Mouse (Mus musculus): Measurements from ENCODE around the gene Mia. TPM values are rescaled to one million over a fixed set of nuclear protein-coding genes. Genes with fewer than 3 reads are reported as not detected.
A peak's percentile ranks its signal among the peaks of the same experiment; 100 is the strongest.

The Mia gene
- polyA plus RNA-seq, 1 experiment from 2014 or later: not detected

DNA sequence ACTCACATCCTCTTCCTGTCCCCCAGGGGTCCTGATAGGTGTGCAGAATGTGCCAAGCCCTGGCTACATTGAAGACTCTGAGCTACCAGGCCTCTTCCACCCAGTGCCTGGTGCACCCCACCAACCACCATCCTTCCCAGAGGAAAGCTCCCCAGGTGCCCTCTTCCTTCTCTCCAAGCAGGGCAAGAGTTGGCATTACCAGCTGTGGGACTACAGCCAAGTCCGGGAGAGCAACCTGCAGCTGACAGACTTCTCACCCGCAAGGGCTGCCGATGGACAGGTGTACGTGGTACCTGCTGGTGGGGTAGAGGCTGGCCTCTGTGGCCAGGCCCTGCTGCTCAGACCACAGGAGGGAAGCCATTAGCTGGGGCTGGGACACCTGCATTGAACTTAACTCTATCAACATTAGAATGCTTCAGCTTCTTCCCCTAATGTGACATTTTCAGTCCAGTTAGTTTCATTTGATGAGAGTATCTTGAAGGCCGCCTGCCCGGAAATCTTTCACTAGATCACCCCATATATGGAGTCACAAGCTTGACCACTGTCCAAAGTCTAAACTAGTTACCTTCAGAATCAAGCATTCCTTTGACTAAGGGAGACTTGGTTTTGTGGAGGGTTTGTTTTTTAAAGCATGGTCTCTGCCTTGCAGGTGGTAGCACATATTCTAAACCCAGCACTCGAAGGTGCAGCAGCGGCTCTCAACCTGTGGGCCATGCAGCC, 22.9 kb upstream of the Mia start:
- no peaks in the 10 kb centered on the region for H3K27me3 ChIP-seq
- H3K27ac ChIP-seq: no peak overlapping the region
- H3K4me1 ChIP-seq (replicated peaks): no peaks in the 10 kb centered on the region
- ATAC-seq (ENCODE audit: low read depth): no peak
- H3K4me3 ChIP-seq (replicated peaks): no peak overlapping the region
- no peaks in the 10 kb centered on the region for H3K9me3 ChIP-seq (replicated peaks)
- no peak for DNase-seq
- 85% methylated on average over 8 of the region's 8 CpGs for WGBS (ENCODE audit: insufficient replicate concordance)
- peaks cover 42% of the 10 kb centered on the region for H3K36me3 ChIP-seq
- no peak overlapping the region for H3K9ac ChIP-seq
- H3K4me2 ChIP-seq: no peak overlapping the region

DNA sequence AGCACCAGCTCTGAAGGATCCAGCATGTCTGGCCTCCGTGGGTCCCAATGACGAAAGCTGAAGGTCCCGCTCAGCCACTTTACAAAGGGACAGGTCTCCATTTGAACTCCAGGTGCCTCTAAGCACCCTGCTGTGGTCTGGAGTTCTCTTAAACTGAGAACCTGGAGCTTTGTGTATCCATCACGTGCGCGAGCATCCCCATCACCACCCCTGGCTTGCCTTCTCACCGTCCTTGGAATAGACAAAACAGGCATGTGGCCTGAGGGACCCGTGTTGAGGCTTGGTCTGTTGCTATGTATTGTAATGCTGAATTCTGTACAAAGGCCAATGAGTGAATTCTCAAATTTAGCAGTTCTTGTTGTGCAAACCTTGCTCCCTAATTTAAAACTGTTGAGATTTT, 17.8 kb upstream of the Mia start:
- H3K27me3 ChIP-seq: no peaks in the 10 kb centered on the region
- H3K9ac ChIP-seq: no peak overlapping the region
- no peak for DNase-seq
- no peak overlapping the region for H3K4me2 ChIP-seq
- WGBS (ENCODE audit: insufficient replicate concordance): 84% methylated on average over 8 of the region's 8 CpGs
- no peak for ATAC-seq (ENCODE audit: low read depth)
- H3K27ac ChIP-seq: no peak overlapping the region
- no peaks in the 10 kb centered on the region for H3K9me3 ChIP-seq (replicated peaks)
- H3K36me3 ChIP-seq: peaks cover 30% of the 10 kb centered on the region
- peaks cover 28% of the 10 kb centered on the region for H3K4me1 ChIP-seq (replicated peaks)
- H3K4me3 ChIP-seq (replicated peaks): no peak overlapping the region

DNA sequence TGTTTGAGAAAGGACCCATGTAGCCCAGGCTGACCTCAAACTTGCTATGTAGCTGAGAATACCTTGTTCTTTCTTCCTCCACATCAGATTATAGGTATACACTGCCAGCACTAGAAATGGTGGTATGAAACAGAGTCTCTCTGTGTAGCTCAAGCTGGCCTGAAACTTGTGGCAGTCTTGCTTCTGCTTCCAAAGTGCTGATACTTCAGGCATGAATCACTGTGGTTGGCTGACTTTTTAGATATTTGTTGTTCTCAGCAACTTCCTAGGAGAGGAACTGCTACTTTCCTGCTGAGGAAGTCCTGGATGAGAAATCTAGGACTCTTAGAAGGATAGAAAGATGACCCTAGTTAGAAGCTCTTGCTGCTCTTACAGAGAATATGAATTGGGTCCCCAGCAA, 17.4 kb upstream of the Mia start:
- Histone ChIP-seq H3K4me1 (replicated peaks) (peaks cover 32% of the 10 kb centered on the region), H3K36me3 (peaks cover 30% of the 10 kb centered on the region), H3K9ac (no peak overlapping the region), H3K4me2 (no peak overlapping the region), H3K27me3 (no peaks in the 10 kb centered on the region), H3K9me3 (replicated peaks) (no peaks in the 10 kb centered on the region), H3K4me3 (replicated peaks) (no peak overlapping the region), H3K27ac (no peak overlapping the region)
- DNase-seq (no peak), ATAC-seq (ENCODE audit: low read depth) (no peak)

DNA sequence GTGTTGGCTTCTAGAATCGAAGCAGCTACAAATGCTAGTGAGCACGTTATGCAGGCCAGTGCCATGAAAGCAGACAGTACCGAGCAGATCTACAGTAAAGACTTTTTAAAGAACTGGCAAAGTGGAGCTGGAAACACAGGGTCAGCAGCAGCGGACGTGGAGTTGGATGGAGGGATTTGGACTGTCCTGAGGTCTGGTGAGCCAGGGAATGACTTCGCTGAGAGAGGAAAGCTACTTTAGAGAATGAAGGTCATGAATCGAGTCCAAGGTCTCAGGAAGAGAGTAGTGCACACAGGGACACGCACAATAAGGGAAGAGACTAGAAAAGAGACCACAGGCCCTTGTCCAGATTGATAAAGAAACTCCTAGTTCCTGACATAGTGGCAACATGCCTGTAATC, 16.7 kb upstream of the Mia start:
- Histone ChIP-seq H3K9me3 (replicated peaks) (no peaks in the 10 kb centered on the region), H3K36me3 (peaks cover 30% of the 10 kb centered on the region), H3K27ac (peak overlapping the region; percentile 34; the same call in 1 of the 2 replicates), H3K4me1 (replicated peaks) (peaks cover 37% of the 10 kb centered on the region), H3K4me3 (replicated peaks) (no peak overlapping the region), H3K27me3 (no peaks in the 10 kb centered on the region), H3K9ac (no peak overlapping the region), H3K4me2 (no peak overlapping the region)
- DNase-seq (no peak), ATAC-seq (ENCODE audit: low read depth) (no peak)
- 80% methylated on average over 8 of the region's 8 CpGs for WGBS (ENCODE audit: insufficient replicate concordance)

DNA sequence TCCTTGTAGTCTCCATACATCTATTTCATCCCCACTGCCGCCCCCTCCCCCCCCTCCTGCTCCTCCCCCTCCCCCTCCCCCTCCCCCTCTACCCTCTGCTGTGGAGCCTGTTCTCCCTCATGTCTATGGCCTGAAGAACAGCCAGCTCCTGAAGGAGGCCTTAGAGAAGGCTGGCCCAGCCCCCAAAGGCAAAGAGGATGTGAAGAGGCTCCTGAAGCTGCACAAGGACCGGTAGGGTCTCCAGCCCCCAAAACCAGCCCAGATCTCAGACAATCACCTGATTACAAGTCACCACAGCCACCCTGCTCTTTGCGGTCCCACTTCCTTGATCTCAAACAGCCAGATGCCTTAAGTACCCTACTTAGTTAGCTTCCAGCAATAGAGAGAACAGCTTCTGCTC, 16.2 kb upstream of the Mia start:
- Histone ChIP-seq H3K27me3 (no peaks in the 10 kb centered on the region), H3K4me1 (replicated peaks) (peaks cover 38% of the 10 kb centered on the region), H3K4me2 (peak overlapping the region; percentile 86), H3K9ac (no peak overlapping the region), H3K4me3 (replicated peaks) (no peak overlapping the region), H3K27ac (peak overlapping the region; percentile 81; the same call in 1 of the 2 replicates), H3K36me3 (peaks cover 30% of the 10 kb centered on the region), H3K9me3 (replicated peaks) (no peaks in the 10 kb centered on the region)
- no peak for ATAC-seq (ENCODE audit: low read depth)
- DNase-seq: no peak
- 66% methylated on average over 3 of the region's 3 CpGs for WGBS (ENCODE audit: insufficient replicate concordance)

DNA sequence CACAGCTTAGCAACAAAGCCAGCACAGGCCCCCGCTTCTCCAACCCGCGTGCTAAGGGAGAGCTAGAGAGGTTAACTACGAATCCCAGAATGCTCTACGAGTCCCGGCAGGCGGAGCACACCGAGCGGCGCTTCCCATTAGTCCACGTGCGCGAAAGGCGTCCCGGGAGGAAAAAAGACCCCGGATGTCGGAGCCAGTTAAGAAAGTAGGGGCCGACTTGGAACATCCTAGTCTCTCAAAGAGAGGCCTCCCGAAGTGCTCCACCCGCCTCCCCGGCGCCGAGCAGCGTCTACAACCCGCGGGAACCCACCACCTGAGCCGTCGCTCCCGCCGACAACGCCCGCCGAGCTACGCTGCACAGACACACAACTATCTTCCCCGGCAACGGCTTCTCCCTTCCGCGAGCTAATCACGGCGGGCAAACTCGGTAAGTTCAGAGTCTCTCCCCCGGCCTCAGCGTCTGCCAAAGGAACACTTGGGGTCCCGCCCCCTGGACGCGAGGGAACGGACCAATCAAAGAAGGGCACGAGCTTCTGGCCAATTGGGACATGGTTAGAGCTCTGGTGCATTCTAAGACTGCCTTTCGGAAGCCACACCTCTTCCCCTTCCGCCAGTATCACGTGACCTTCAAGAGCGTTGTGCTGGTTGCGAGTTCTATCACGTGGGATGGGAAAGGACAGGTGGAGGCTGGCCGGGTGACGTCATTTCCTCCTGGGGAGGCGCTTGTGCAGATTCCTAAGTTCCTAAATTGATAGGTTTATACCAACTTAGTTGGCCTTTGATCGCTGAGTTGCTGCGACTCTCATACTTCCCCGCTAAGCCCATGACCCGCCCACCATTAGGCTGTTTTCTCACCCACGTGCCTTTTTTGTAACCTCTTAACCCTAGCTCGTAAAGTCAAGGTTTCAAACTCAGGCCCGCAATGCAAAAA, 15.0 kb upstream of the Mia start, which contains the start of the genes BC024978 and Snrpa:
Gene BC024978, plus strand, starts transcription at position 101 of the 931 bp plus-strand sequence.
Gene Snrpa, minus strand, starts transcription at position 591 of the 931 bp plus-strand sequence.
- H3K4me1 ChIP-seq (replicated peaks): peaks cover 40% of the 10 kb centered on the region
- H3K27me3 ChIP-seq: no peaks in the 10 kb centered on the region
- H3K9me3 ChIP-seq (replicated peaks): no peaks in the 10 kb centered on the region
- peak within 1 kb of the TSS; percentile 84 for H3K9ac ChIP-seq
- peak within 1 kb of the TSS; percentile 97 for H3K27ac ChIP-seq
- ATAC-seq (ENCODE audit: low read depth) (peak; percentile 97), DNase-seq (peak; percentile 96)
- WGBS (ENCODE audit: insufficient replicate concordance): under 1% methylated on average over 64 of the region's 64 CpGs
- peaks cover 38% of the 10 kb centered on the region for H3K36me3 ChIP-seq
- H3K4me2 ChIP-seq: peak within 1 kb of the TSS; percentile 86
- H3K4me3 ChIP-seq (replicated peaks): peak within 1 kb of the TSS; percentile 85

DNA sequence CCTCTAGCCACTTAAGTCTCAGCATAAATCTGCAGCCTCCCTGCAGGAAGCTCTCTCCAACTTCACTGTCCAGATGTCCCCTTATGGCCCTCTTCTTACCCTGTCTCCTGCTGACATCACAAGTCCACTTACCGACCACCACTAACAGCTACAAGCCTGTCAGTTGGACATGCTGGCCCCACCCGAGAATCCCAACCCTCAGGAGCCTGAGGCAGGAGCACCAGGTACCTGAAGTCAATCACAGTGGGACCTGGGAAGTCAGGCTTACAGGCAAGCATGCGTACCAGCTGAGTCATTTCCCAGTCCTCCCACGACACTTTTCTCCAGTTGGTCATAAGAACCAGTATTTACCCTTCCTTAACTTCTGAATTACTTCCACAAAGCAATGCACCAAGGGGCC, 12.8 kb upstream of the Mia start:
- peaks cover 40% of the 10 kb centered on the region for H3K4me1 ChIP-seq (replicated peaks)
- no peak overlapping the region for H3K4me3 ChIP-seq (replicated peaks)
- no peaks in the 10 kb centered on the region for H3K27me3 ChIP-seq
- WGBS (ENCODE audit: insufficient replicate concordance): 74% methylated on average over 4 of the region's 4 CpGs
- 0 out of 2 replicates have a peak overlapping the region, but pooled peaks have one; percentile 27 for H3K9ac ChIP-seq
- H3K27ac ChIP-seq: no peak overlapping the region
- ATAC-seq (ENCODE audit: low read depth) (no peak), DNase-seq (no peak)
- no peaks in the 10 kb centered on the region for H3K9me3 ChIP-seq (replicated peaks)
- 0 out of 2 replicates have a peak overlapping the region, but pooled peaks have one; percentile 24 for H3K4me2 ChIP-seq
- peaks cover 60% of the 10 kb centered on the region for H3K36me3 ChIP-seq

DNA sequence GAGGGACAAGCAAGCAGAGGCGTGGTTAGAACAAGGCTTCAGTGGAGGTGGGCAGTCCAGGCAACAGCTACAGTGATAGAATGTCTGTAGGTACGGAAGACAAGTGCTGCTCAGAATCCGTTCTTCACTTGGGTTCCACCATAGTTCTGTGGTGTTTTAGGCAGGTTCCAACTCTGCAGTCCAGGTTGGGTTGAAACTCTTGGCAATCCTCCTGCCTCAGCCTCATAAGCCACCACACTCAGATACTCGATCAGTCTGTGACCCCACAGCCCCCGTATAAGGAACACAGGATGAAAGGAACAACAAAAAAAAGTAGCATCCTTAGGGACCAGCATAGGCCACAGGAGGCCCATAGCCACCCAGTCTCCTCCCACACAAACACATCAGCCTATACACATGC, 11.5 kb upstream of the Mia start:
- Histone ChIP-seq H3K27ac (no peak overlapping the region), H3K4me3 (replicated peaks) (no peak overlapping the region), H3K9ac (no peak overlapping the region), H3K36me3 (peaks cover 70% of the 10 kb centered on the region), H3K4me1 (replicated peaks) (peaks cover 36% of the 10 kb centered on the region), H3K27me3 (no peaks in the 10 kb centered on the region), H3K9me3 (replicated peaks) (no peaks in the 10 kb centered on the region), H3K4me2 (no peak overlapping the region)
- WGBS (ENCODE audit: insufficient replicate concordance): 91% methylated on average over 5 of the region's 5 CpGs
- DNase-seq: no peak
- no peak for ATAC-seq (ENCODE audit: low read depth)

DNA sequence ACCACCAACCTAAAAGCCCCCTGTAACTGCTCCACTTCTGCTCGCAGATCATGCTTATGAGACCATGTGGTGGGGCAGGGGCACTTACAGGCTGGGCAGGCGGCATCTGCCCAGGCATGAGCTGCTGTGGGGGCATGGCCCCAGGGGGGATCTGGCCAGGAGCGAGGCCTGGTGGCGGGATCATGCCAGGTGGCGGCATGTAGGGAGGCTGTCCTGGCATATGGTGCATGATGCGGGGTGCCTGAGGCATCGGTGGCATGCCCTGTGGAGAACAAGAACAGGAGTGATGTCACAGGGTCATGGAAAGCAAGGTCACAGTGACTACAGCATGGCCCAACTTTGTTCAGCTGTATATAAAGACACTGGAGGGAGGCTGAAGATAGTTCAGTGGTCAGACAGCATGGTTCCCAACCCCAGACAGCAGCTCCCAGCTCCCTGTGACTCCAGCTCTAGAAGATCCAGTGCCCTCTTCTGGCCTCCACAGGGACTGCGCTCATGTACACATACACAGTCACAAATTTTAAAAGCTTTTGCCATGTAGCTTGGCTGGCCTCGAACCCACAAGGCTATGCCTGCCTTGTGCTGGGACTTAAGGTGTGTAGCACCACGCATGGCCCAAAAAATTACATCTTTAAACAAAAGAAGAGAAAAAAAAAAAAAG, 8.4 kb upstream of the Mia start:
- DNase-seq (no peak), ATAC-seq (ENCODE audit: low read depth) (no peak; the same call in 1 of the 2 replicates)
- peaks cover 97% of the 10 kb centered on the region for H3K36me3 ChIP-seq
- H3K27me3 ChIP-seq: no peaks in the 10 kb centered on the region
- no peak overlapping the region for H3K27ac ChIP-seq
- WGBS (ENCODE audit: insufficient replicate concordance): 88% methylated on average over 10 of the region's 10 CpGs
- H3K4me2 ChIP-seq: no peak overlapping the region
- H3K9ac ChIP-seq: no peak overlapping the region
- H3K4me1 ChIP-seq (replicated peaks): peaks cover 17% of the 10 kb centered on the region
- H3K4me3 ChIP-seq (replicated peaks): no peak overlapping the region
- H3K9me3 ChIP-seq (replicated peaks): no peaks in the 10 kb centered on the region

DNA sequence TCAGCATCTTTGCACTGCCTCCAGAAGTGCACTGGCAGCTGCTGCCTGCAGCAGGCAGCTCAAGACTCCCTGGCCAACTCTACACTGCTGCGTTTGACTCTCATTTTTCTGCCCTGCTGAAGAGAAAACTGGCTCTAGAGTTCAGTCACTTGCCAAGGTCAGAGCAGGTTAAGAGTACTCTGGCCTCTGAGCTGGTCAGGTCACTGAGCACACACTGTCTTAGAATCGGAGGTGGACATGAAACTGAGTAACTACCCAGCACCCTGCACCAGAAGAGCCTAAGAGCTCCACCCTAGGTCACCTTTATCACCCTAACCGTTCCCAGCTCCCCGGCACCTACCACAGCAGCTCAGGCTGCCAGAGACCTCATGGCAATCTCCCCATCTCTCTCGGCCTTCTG, 5.0 kb upstream of the Mia start:
- Histone ChIP-seq H3K27ac (no peak overlapping the region), H3K4me3 (replicated peaks) (no peak overlapping the region), H3K9me3 (replicated peaks) (no peaks in the 10 kb centered on the region), H3K36me3 (peaks cover 77% of the 10 kb centered on the region), H3K9ac (no peak overlapping the region), H3K27me3 (no peaks in the 10 kb centered on the region), H3K4me2 (no peak overlapping the region), H3K4me1 (replicated peaks) (peaks cover 1% of the 10 kb centered on the region; the same call in 1 of the 2 replicates)
- no peak for DNase-seq
- 80% methylated on average over 5 of the region's 5 CpGs for WGBS (ENCODE audit: insufficient replicate concordance)
- ATAC-seq (ENCODE audit: low read depth): no peak

DNA sequence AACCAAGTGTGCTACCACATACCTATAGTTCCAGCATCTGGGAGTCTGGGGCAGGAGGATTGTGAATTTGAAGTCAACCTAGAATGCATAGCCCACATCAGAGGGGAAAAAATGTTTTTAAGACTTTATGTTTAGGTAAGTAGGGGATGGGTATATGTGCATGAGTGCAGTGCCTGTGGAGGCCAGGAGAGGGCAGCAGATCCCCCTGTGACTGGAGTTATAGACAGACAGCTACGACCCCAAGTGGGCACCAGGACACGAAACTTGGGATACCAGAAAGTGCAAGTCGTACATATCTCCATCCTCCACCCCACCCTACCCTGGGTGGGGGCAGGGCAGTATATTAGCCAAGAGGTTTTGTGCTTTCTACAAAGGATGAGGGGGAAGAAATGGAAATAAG, 4.0 kb upstream of the Mia start:
- Histone ChIP-seq H3K27ac (no peak overlapping the region), H3K4me3 (replicated peaks) (no peak overlapping the region), H3K36me3 (peaks cover 67% of the 10 kb centered on the region), H3K4me2 (no peak overlapping the region), H3K9ac (no peak overlapping the region), H3K27me3 (no peaks in the 10 kb centered on the region), H3K4me1 (replicated peaks) (peaks cover 12% of the 10 kb centered on the region), H3K9me3 (replicated peaks) (no peaks in the 10 kb centered on the region)
- ATAC-seq (ENCODE audit: low read depth) (no peak), DNase-seq (peak; percentile 26)
- WGBS (ENCODE audit: insufficient replicate concordance): 28% methylated on average over 3 of the region's 3 CpGs

Measured in liver, embryonic 13.5 days (tissue).